Comparison of ENCODE assay signal across 7 mouse cellular contexts in the genomic region with DNA sequence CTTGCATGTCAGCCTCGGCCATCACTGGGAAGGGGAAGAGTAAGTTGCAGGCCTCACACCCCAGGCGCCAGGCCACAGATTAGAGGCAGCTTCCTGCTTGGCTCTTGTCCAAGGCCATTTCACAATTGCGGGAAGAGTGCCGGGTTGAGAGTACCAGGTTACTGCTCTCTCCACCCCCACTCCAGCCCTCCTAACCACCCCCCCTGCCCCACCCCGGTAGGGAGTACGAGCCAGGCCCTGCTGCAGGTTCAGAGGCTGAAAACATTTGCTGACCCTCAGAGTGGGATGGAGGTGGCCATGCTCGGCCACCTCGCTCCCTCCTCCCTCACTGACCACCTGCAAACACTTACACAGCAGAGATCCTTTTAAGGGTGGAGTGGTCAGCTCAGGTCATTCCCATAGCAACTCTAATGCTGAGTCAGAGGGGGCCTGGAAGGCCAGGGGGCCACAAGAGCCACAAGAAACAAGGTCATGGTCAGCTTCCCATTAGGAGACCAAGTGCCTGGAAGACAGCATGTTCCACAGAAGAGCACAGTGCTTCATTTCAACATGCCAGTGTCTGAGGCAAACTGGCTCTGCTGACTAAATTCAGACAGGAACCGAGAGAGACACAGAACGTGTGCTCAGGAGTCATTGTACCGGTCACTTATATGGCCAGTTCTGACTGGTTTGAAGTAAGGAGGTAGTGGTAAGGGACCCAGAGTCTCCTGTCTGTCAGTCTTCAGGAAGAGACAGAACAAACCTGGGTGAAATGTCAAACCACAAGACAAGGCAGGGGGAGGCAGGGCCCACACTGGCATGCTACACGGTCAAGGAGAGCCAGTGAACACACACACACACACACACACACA. TPM values are rescaled to one million over a fixed set of nuclear protein-coding genes. Genes with fewer than 3 reads are reported as not detected.
DNase-seq lines count a peak whose midpoint lies in the region; ATAC-seq and TF ChIP-seq lines count a peak whose summit lies in the region.

No protein-coding gene starts in this region.

- 38% methylated on average over 12 of the region's 12 CpGs for WGBS in intestine, embryonic 14.5 days
- WGBS in liver, embryonic 14.5 days (ENCODE audit: insufficient replicate concordance), result 17% methylated on average over 12 of the region's 12 CpGs
- WGBS in neural tube, embryonic 12.5 days, result 54% methylated on average over 12 of the region's 12 CpGs

- no peaks in the 10 kb centered on the region for H3K9me3 ChIP-seq in intestine, embryonic 14.5 days (ENCODE audit: control insufficient read depth, low read length)
- no peaks in the 10 kb centered on the region for H3K9me3 ChIP-seq in liver, embryonic 14.5 days (ENCODE audit: control insufficient read depth, low read length)
- H3K9me3 ChIP-seq in neural tube, embryonic 12.5 days, result no peaks in the 10 kb centered on the region

- DNase-seq in MN1 (ENCODE audit: low spot score), result peak; percentile 70
- peak; percentile 39 for DNase-seq in gastrocnemius, postnatal 10 days
- DNase-seq in intestine, embryonic 14.5 days (ENCODE audit: low spot score), result peak; percentile 72
- DNase-seq in liver, embryonic 14.5 days (ENCODE audit: low read depth in 3 of 3, low spot score in 3 of 3), result peak in 2 of 3 experiments; percentile 37 to 41
- peak; percentile 68 to 89 for DNase-seq in urinary bladder, postnatal 36 days (ENCODE audit: low spot score in 2 of 2)

- no peak overlapping the region for H3K4me3 ChIP-seq in C2C12 (ENCODE audit: insufficient read depth, poor library complexity, severe bottlenecking)
- no peak overlapping the region for H3K4me3 ChIP-seq in intestine, embryonic 14.5 days (ENCODE audit: low read depth, low read length)
- H3K4me3 ChIP-seq in liver, embryonic 14.5 days (ENCODE audit: insufficient read depth in 1 of 2, low read depth in 2 of 2, low read length in 2 of 2), result no peak overlapping the region
- no peak overlapping the region for H3K4me3 ChIP-seq in neural tube, embryonic 12.5 days

- no peak overlapping the region for H3ac ChIP-seq in C2C12 (ENCODE audit: control insufficient read depth, insufficient read length, low read depth)

- H3K9ac ChIP-seq in intestine, embryonic 14.5 days (ENCODE audit: low read length), result no peak overlapping the region
- no peak overlapping the region for H3K9ac ChIP-seq in liver, embryonic 14.5 days (replicated peaks)
- H3K9ac ChIP-seq in neural tube, embryonic 12.5 days, result no peak overlapping the region

- no peak for TF ChIP-seq CTCF in C2C12 (IDR thresholded peaks at IDR 0.05; ENCODE audit: control insufficient read depth, insufficient read depth, insufficient read length)
- TF ChIP-seq CTCF in liver, embryonic 14.5 days (IDR thresholded peaks at IDR 0.05; ENCODE audit: low read depth), result no peak

- 0 out of 2 replicates have a peak overlapping the region, but pooled peaks have one; percentile 1 for H3K4me2 ChIP-seq in intestine, embryonic 14.5 days (ENCODE audit: low read length)
- H3K4me2 ChIP-seq in liver, embryonic 14.5 days (ENCODE audit: low read depth), result no peak overlapping the region
- H3K4me2 ChIP-seq in neural tube, embryonic 12.5 days (replicated peaks), result 0 out of 2 replicates have a peak overlapping the region, but pooled peaks have one; percentile 1

- H3K27ac ChIP-seq in intestine, embryonic 14.5 days (ENCODE audit: low read depth), result no peak overlapping the region; the same call in 1 of the 2 replicates
- H3K27ac ChIP-seq in liver, embryonic 14.5 days, result no peak overlapping the region
- no peak overlapping the region for H3K27ac ChIP-seq in neural tube, embryonic 12.5 days

- TF ChIP-seq EP300 in liver, embryonic 14.5 days (IDR thresholded peaks at IDR 0.05; ENCODE audit: low read depth), result no peak

- no peaks in the 10 kb centered on the region for H3K36me3 ChIP-seq in C2C12 (ENCODE audit: control insufficient read depth, insufficient read depth)
- no peaks in the 10 kb centered on the region for H3K36me3 ChIP-seq in intestine, embryonic 14.5 days (ENCODE audit: control insufficient read depth, insufficient read depth, low read length)
- no peaks in the 10 kb centered on the region for H3K36me3 ChIP-seq in liver, embryonic 14.5 days (replicated peaks; ENCODE audit: control insufficient read depth, insufficient read depth, low read depth)
- H3K36me3 ChIP-seq in neural tube, embryonic 12.5 days, result no peaks in the 10 kb centered on the region

- H3K4me1 ChIP-seq in intestine, embryonic 14.5 days (replicated peaks; ENCODE audit: control insufficient read depth, insufficient read depth, low read length), result peaks cover 17% of the 10 kb centered on the region
- peaks cover 0 to 18% of the 10 kb centered on the region in 2 experiments; a peak in 3 of 4 replicates for H3K4me1 ChIP-seq in liver, embryonic 14.5 days (replicated peaks; ENCODE audit: control insufficient read depth in 2 of 2, insufficient read depth in 2 of 2, low read length in 1 of 2)
- H3K4me1 ChIP-seq in neural tube, embryonic 12.5 days, result peaks cover 9% of the 10 kb centered on the region

- no peaks in the 10 kb centered on the region for H3K79me2 ChIP-seq in C2C12 (ENCODE audit: control insufficient read depth, insufficient read depth)

- no peaks in the 10 kb centered on the region for H3K27me3 ChIP-seq in C2C12 (ENCODE audit: control insufficient read depth, insufficient read depth, insufficient read length)
- no peaks in the 10 kb centered on the region for H3K27me3 ChIP-seq in intestine, embryonic 14.5 days (replicated peaks; ENCODE audit: control insufficient read depth, insufficient read depth, low read length)
- no peaks in the 10 kb centered on the region for H3K27me3 ChIP-seq in liver, embryonic 14.5 days (ENCODE audit: control insufficient read depth, insufficient read depth, low read length)
- no peaks in the 10 kb centered on the region for H3K27me3 ChIP-seq in neural tube, embryonic 12.5 days (replicated peaks)

- H3K79me3 ChIP-seq in C2C12 (ENCODE audit: low read depth), result no peaks in the 10 kb centered on the region

- peak; percentile 54 for ATAC-seq in intestine, embryonic 14.5 days (replicated peaks; ENCODE audit: low FRiP score, low TSS enrichment, low read depth)
- peak; percentile 59 for ATAC-seq in liver, embryonic 14.5 days (ENCODE audit: insufficient read depth)
- no peak for ATAC-seq in neural tube, embryonic 12.5 days (ENCODE audit: low FRiP score, low read depth)

TF ChIP-seq in C2C12, 6 proteins besides CTCF, POLR2A, EP300 and RAD21:
- peak; percentile 63 for TF ChIP-seq CEBPB (IDR thresholded peaks at IDR 0.05; ENCODE audit: low read depth)
- no peak for TF ChIP-seq USF1 (IDR thresholded peaks at IDR 0.05; ENCODE audit: low read depth)

RNA-seq across cellular contexts. Expression of a gene that starts 11.0 kb away (rescaled TPM):
- polyA plus RNA-seq in C2C12 (2012; fragmentation: generic; extraction: Trizol), result 230 TPM
- 100 to 1,000 TPM; 148 to 154 TPM for total RNA-seq in gastrocnemius, postnatal 10 days (2021)
- 203 and 215 TPM in 2 replicates for polyA plus RNA-seq in intestine, embryonic 14.5 days (2014; fragmentation: Nextera tagmentation; extraction: Ambion mirVana)
- 46.6 and 59.2 TPM in 2 replicates for polyA plus RNA-seq in liver, embryonic 14.5 days (2012; rRNA removed)
- polyA plus RNA-seq in liver, embryonic 14.5 days (2014; fragmentation: Nextera tagmentation; extraction: Ambion mirVana), result 93.7 and 102 TPM in 2 replicates
- polyA plus RNA-seq in neural tube, embryonic 12.5 days (2016; fragmentation: Nextera tagmentation; extraction: Ambion mirVana), result 305 TPM in 2 replicates

RNA-seq across cellular contexts. Expression of a gene that starts 59.0 kb away (rescaled TPM):
- polyA plus RNA-seq in C2C12 (2012; fragmentation: generic; extraction: Trizol), result 0.42 TPM
- total RNA-seq in gastrocnemius, postnatal 10 days (2021), result 10 to 100 TPM; 14.5 to 15.7 TPM
- 4.9 and 5.0 TPM in 2 replicates for polyA plus RNA-seq in intestine, embryonic 14.5 days (2014; fragmentation: Nextera tagmentation; extraction: Ambion mirVana)
- polyA plus RNA-seq in liver, embryonic 14.5 days (2012; rRNA removed), result 0.82 and 0.87 TPM in 2 replicates
- 0.69 and 0.70 TPM in 2 replicates for polyA plus RNA-seq in liver, embryonic 14.5 days (2014; fragmentation: Nextera tagmentation; extraction: Ambion mirVana)
- 5.6 and 7.5 TPM in 2 replicates for polyA plus RNA-seq in neural tube, embryonic 12.5 days (2016; fragmentation: Nextera tagmentation; extraction: Ambion mirVana)
